Mouse (Mus musculus) MEL (cell line): ENCODE results near the gene Sorcs2. TPM values are rescaled to one million over a fixed set of nuclear protein-coding genes. Genes with fewer than 3 reads are reported as not detected.

Experiments
- DNase-seq: peaks from one replicate; pipeline ENCODE4 v3.0.0; 2011; ENCODE audit warnings: low read depth, low spot score
- H3K27ac ChIP-seq: 2 replicates; pipeline ENCODE4 v1.5.1; 2012; ENCODE audit warnings: low read depth, mild to moderate bottlenecking, control low read depth, low read length, moderate library complexity; ENCODE audit not compliant: control insufficient read depth
- H3K27me3 ChIP-seq, 2 experiments: fragments of 150-350 bp in 1 of 2; sonication (generic) in 1 of 2; 2 replicates each; pipeline ENCODE4 v1.6.1; 2012; ENCODE audit warnings: low read length in 2 of 2, mild to moderate bottlenecking in 2 of 2, improper control_type of control experiment in 1 of 2, moderate library complexity in 1 of 2; ENCODE audit not compliant: insufficient read depth in 2 of 2, control insufficient read depth in 1 of 2
- H3K36me3 ChIP-seq, 2 experiments: 2 replicates each; pipeline ENCODE4 v1.6.1; 2012 to 2014; ENCODE audit warnings: low read length in 2 of 2, improper control_type of control experiment in 1 of 2, inconsistent platforms in 1 of 2, mild to moderate bottlenecking in 1 of 2; ENCODE audit not compliant: insufficient read depth in 2 of 2, control insufficient read depth in 1 of 2
- H3K4me1 ChIP-seq, 2 experiments: fragments of 150-350 bp in 1 of 2; sonication (generic) in 1 of 2; 2 replicates each; pipeline ENCODE4 v1.6.1; 2012; ENCODE audit warnings: low read length in 2 of 2, improper control_type of control experiment in 1 of 2, mild to moderate bottlenecking in 1 of 2; ENCODE audit not compliant: insufficient read depth in 2 of 2, control insufficient read depth in 1 of 2
- H3K4me3 ChIP-seq, 2 experiments: fragments of 150-350 bp in 1 of 2; sonication (generic) in 1 of 2; 2 replicates each; pipeline ENCODE4 v1.5.1; 2012; ENCODE audit warnings: low read depth in 2 of 2, low read length in 2 of 2, mild to moderate bottlenecking in 2 of 2, moderate library complexity in 2 of 2, control low read depth in 1 of 2, improper control_type of control experiment in 1 of 2; ENCODE audit not compliant: control insufficient read depth in 1 of 2, insufficient read depth in 1 of 2
- H3K79me2 ChIP-seq: 2 replicates; pipeline ENCODE4 v1.6.1; 2012; ENCODE audit warnings: mild to moderate bottlenecking, low read length, moderate library complexity; ENCODE audit not compliant: control insufficient read depth, poor library complexity, insufficient read depth
- H3K9ac ChIP-seq: 2 replicates; pipeline ENCODE4 v1.6.1; 2012; ENCODE audit warnings: low read depth, mild to moderate bottlenecking, control low read depth, low read length, moderate library complexity; ENCODE audit not compliant: control insufficient read depth, poor library complexity, severe bottlenecking
- H3K9me3 ChIP-seq: fragments of 150-350 bp; sonication (generic); replicated peaks from 2 replicates; pipeline ENCODE4 v1.6.1; 2012; ENCODE audit warnings: mild to moderate bottlenecking, low read length, improper control_type of control experiment, moderate library complexity; ENCODE audit not compliant: insufficient read depth
- BHLHE40 ChIP-seq: IDR thresholded peaks from 2 replicates; pipeline ENCODE4 v1.6.1; 2012; ENCODE audit warnings: low read depth, mild to moderate bottlenecking, inconsistent platforms, low read length, improper control_type of control experiment, borderline replicate concordance
- CHD1 ChIP-seq: IDR thresholded peaks from 2 replicates; pipeline ENCODE4 v1.6.1; 2012; ENCODE audit warnings: low read depth, mild to moderate bottlenecking, inconsistent platforms, low read length, improper control_type of control experiment
- CTCF ChIP-seq, 3 experiments: IDR thresholded peaks in 2 of 3; conservative IDR thresholded peaks in 1 of 3; 2 replicates each; pipeline ENCODE4 v1.5.1; 2011 to 2012; ENCODE audit warnings: low read length in 3 of 3, low read depth in 2 of 3, mild to moderate bottlenecking in 2 of 3, improper control_type of control experiment in 1 of 3, inconsistent platforms in 1 of 3, mixed read lengths in 1 of 3, moderate library complexity in 1 of 3; ENCODE audit not compliant: control insufficient read depth in 1 of 3, insufficient read depth in 1 of 3, poor library complexity in 1 of 3, severe bottlenecking in 1 of 3
- E2F4 ChIP-seq: IDR thresholded peaks from 2 replicates; pipeline ENCODE4 v1.6.1; 2011; ENCODE audit warnings: low read depth, low read length, improper control_type of control experiment, borderline replicate concordance
- ELF1 ChIP-seq: IDR thresholded peaks from 2 replicates; pipeline ENCODE4 v1.6.1; 2014; ENCODE audit warnings: low read depth, mild to moderate bottlenecking, inconsistent platforms, low read length, improper control_type of control experiment, moderate library complexity
- ETS1 ChIP-seq: IDR thresholded peaks from 2 replicates; pipeline ENCODE4 v1.6.1; 2012; ENCODE audit warnings: low read depth, mild to moderate bottlenecking, inconsistent platforms, low read length, improper control_type of control experiment, moderate library complexity
- GABPA ChIP-seq: IDR thresholded peaks from 2 replicates; pipeline ENCODE4 v1.6.1; 2012; ENCODE audit warnings: low read depth, mild to moderate bottlenecking, inconsistent platforms, low read length, improper control_type of control experiment, moderate library complexity
- GATA1 ChIP-seq: IDR thresholded peaks from 2 replicates; pipeline ENCODE4 v1.6.1; 2011; ENCODE audit warnings: low read depth, low read length, improper control_type of control experiment
- HCFC1 ChIP-seq: IDR thresholded peaks from 2 replicates; pipeline ENCODE4 v1.6.1; 2012; ENCODE audit warnings: low read depth, mild to moderate bottlenecking, inconsistent platforms, low read length, improper control_type of control experiment, moderate library complexity
- JUND ChIP-seq: IDR thresholded peaks from 2 replicates; pipeline ENCODE4 v1.6.1; 2011; ENCODE audit warnings: low read depth, mild to moderate bottlenecking, improper control_type of control experiment, low read length
- MAFK ChIP-seq: IDR thresholded peaks from 2 replicates; pipeline ENCODE4 v1.6.1; 2011; ENCODE audit warnings: low read depth, mild to moderate bottlenecking, low read length, improper control_type of control experiment, borderline replicate concordance
- MAX ChIP-seq: IDR thresholded peaks from 2 replicates; pipeline ENCODE4 v1.6.1; 2011; ENCODE audit warnings: low read length, improper control_type of control experiment
- MAZ ChIP-seq: IDR thresholded peaks from 2 replicates; pipeline ENCODE4 v1.6.1; 2012; ENCODE audit warnings: low read depth, mild to moderate bottlenecking, inconsistent platforms, low read length, improper control_type of control experiment
- MEF2A ChIP-seq: IDR thresholded peaks from 2 replicates; pipeline ENCODE4 v1.6.1; 2014; ENCODE audit warnings: low read depth, mild to moderate bottlenecking, inconsistent platforms, low read length, improper control_type of control experiment; ENCODE audit not compliant: poor library complexity, insufficient replicate concordance, severe bottlenecking; ENCODE audit errors: extremely low read depth
- MXI1 ChIP-seq: IDR thresholded peaks from 2 replicates; pipeline ENCODE4 v1.6.1; 2011; ENCODE audit warnings: mild to moderate bottlenecking, low read depth, low read length, improper control_type of control experiment
- NELFE ChIP-seq: IDR thresholded peaks from 2 replicates; pipeline ENCODE4 v1.6.1; 2011; ENCODE audit warnings: low read depth, low read length, improper control_type of control experiment
- NRF1 ChIP-seq: IDR thresholded peaks from 2 replicates; pipeline ENCODE4 v1.6.1; 2014; ENCODE audit warnings: low read depth, mild to moderate bottlenecking, inconsistent platforms, low read length, improper control_type of control experiment, moderate library complexity; ENCODE audit not compliant: poor library complexity, insufficient read depth, severe bottlenecking
- POLR2A ChIP-seq, 2 experiments: IDR thresholded peaks; 2 replicates each; pipeline ENCODE4 v1.6.1; 2011 to 2012; ENCODE audit warnings: low read length in 2 of 2, mild to moderate bottlenecking in 2 of 2, control low read depth in 1 of 2, improper control_type of control experiment in 1 of 2, low read depth in 1 of 2, moderate library complexity in 1 of 2; ENCODE audit not compliant: control insufficient read depth in 1 of 2, insufficient read depth in 1 of 2, poor library complexity in 1 of 2
- POLR2AphosphoS2 ChIP-seq: IDR thresholded peaks from 2 replicates; pipeline ENCODE4 v1.6.1; 2011; ENCODE audit warnings: low read length, improper control_type of control experiment
- RCOR1 ChIP-seq: IDR thresholded peaks from 2 replicates; pipeline ENCODE4 v1.6.1; 2012; ENCODE audit warnings: low read depth, mild to moderate bottlenecking, inconsistent platforms, low read length, improper control_type of control experiment
- TCF12 ChIP-seq: IDR thresholded peaks from 2 replicates; pipeline ENCODE4 v1.6.1; 2014; ENCODE audit warnings: low read depth, mild to moderate bottlenecking, inconsistent platforms, low read length, improper control_type of control experiment, moderate library complexity
- UBTF ChIP-seq: IDR thresholded peaks from 2 replicates; pipeline ENCODE4 v1.6.1; 2012; ENCODE audit warnings: low read depth, mild to moderate bottlenecking, inconsistent platforms, low read length, improper control_type of control experiment, moderate library complexity, borderline replicate concordance; ENCODE audit not compliant: insufficient read depth
- ZC3H11A ChIP-seq: IDR thresholded peaks from 2 replicates; pipeline ENCODE4 v1.6.1; 2012; ENCODE audit warnings: low read depth, mild to moderate bottlenecking, inconsistent platforms, low read length, improper control_type of control experiment
- ZNF384 ChIP-seq: IDR thresholded peaks from 2 replicates; pipeline ENCODE4 v1.6.1; 2012; ENCODE audit warnings: low read depth, mild to moderate bottlenecking, inconsistent platforms, low read length, improper control_type of control experiment
- polyA plus RNA-seq, 2 experiments: library from polyadenylated mRNA; stranded (reverse) in 1 of 2; unstranded in 1 of 2; fragments of >175 nt in 1 of 2; fragments of >200 nt in 1 of 2; gene quantifications; 2 replicates each; pipeline versions ENCODE4 v1.2.1 to v1.2.4; 2012; ENCODE audit warnings: low replicate concordance in 2 of 2, low read depth in 1 of 2; ENCODE audit not compliant: insufficient read length in 2 of 2, insufficient read depth in 1 of 2, missing spikeins in 1 of 2
- total RNA-seq: library from RNA; depleted of rRNA; stranded (reverse); fragments of 300-350 nt; gene quantifications from 2 replicates; pipeline ENCODE4 v1.2.3, GENCODE M21; 2012

Sorcs2 gene
- total and polyA plus RNA-seq, 3 experiments = not detected

GRCm38 (mm10) chr5:36141676-36142255 is 256.2 kb downstream of the Sorcs2 start:
- no peaks in the 10 kb centered on the region for H3K36me3 ChIP-seq
- no peaks in the 10 kb centered on the region for H3K4me1 ChIP-seq
- H3K4me3 ChIP-seq = no peak overlapping the region
- TF ChIP-seq MXI1 (no peak), MAX (no peak), ZC3H11A (no peak), TCF12 (no peak), ETS1 (no peak), RCOR1 (no peak), MEF2A (no peak), POLR2A (IDR thresholded peaks at IDR 0.05; ENCODE audit: control insufficient read depth in 1 of 2, insufficient read depth in 1 of 2, low read depth in 1 of 2, low read length in 2 of 2, poor library complexity in 1 of 2) (no peak), MAZ (no peak), NRF1 (no peak), CHD1 (no peak), GATA1 (no peak), ZNF384 (no peak), UBTF (no peak), BHLHE40 (no peak), CTCF (IDR thresholded peaks at IDR 0.05 in 2 of 3, conservative IDR thresholded peaks at IDR 0.05 in 1 of 3; ENCODE audit: control insufficient read depth in 1 of 3, insufficient read depth in 1 of 3, low read depth in 2 of 3, low read length in 3 of 3, poor library complexity in 1 of 3, severe bottlenecking in 1 of 3) (no peak)
- H3K79me2 ChIP-seq = no peaks in the 10 kb centered on the region
- DNase-seq = no peak
- no peak overlapping the region for H3K9ac ChIP-seq
- no peaks in the 10 kb centered on the region for H3K27me3 ChIP-seq
- H3K9me3 ChIP-seq = no peaks in the 10 kb centered on the region
- H3K27ac ChIP-seq = no peak overlapping the region

- H3K79me2 ChIP-seq = no peaks in the 10 kb centered on the region
- H3K36me3 ChIP-seq = no peaks in the 10 kb centered on the region
- H3K27ac ChIP-seq = no peak overlapping the region
- no peaks in the 10 kb centered on the region for H3K27me3 ChIP-seq
- DNase-seq = no peak
- TF ChIP-seq GATA1 (no peak), MAFK (no peak), ELF1 (no peak), MXI1 (no peak), NELFE (no peak), ETS1 (no peak), MAX (no peak), POLR2AphosphoS2 (no peak), POLR2A (IDR thresholded peaks at IDR 0.05; ENCODE audit: control insufficient read depth in 1 of 2, insufficient read depth in 1 of 2, low read depth in 1 of 2, low read length in 2 of 2, poor library complexity in 1 of 2) (no peak), E2F4 (no peak), UBTF (no peak), GABPA (no peak), JUND (no peak), HCFC1 (no peak)
- H3K4me3 ChIP-seq = no peak overlapping the region
- H3K9ac ChIP-seq = no peak overlapping the region
- H3K9me3 ChIP-seq = no peaks in the 10 kb centered on the region
- H3K4me1 ChIP-seq = no peaks in the 10 kb centered on the region
Measured at GRCm38 (mm10) chr5:36141112-36141511, 256.8 kb downstream of the Sorcs2 start.
